Mouse (Mus musculus) kidney, postnatal 0 days (tissue): ENCODE measurements around the gene Gdpd5. TPM values are rescaled to one million over a fixed set of nuclear protein-coding genes. Genes with fewer than 3 reads are reported as not detected.

Experiments used
- ATAC-seq: fragments of 200-750 bp; cut with Nextera tagmentation; replicated peaks from 2 replicates; pipeline ENCODE4 v1.8.0; 2017; ENCODE audit warnings: low read depth, moderate number of reproducible peaks, moderate TSS enrichment, moderate library complexity; ENCODE audit not compliant: low FRiP score
- DNase-seq: peaks from one replicate; pipeline ENCODE4 v3.0.0-alpha.2; 2016; ENCODE audit warnings: low spot score
- H3K27ac ChIP-seq: fragments of 300-500 bp; sonication (generic); 2 replicates; pipeline ENCODE4 v1.5.1; 2014; ENCODE audit warnings: mild to moderate bottlenecking
- H3K27me3 ChIP-seq: fragments of 300-500 bp; sonication (generic); 2 replicates; pipeline ENCODE4 v1.6.1; 2014; ENCODE audit warnings: low read length, mixed read lengths; ENCODE audit not compliant: insufficient read depth
- H3K36me3 ChIP-seq: fragments of 300-500 bp; sonication (generic); 2 replicates; pipeline ENCODE4 v1.6.1; 2014; ENCODE audit warnings: low read length, mixed read lengths; ENCODE audit not compliant: insufficient read depth
- H3K4me1 ChIP-seq: fragments of 300-500 bp; sonication (generic); replicated peaks from 2 replicates; pipeline ENCODE4 v1.6.1; 2014; ENCODE audit warnings: antibody characterized with exemption, low read length, mixed read lengths; ENCODE audit not compliant: insufficient read depth
- H3K4me2 ChIP-seq: fragments of 300-500 bp; sonication (generic); 2 replicates; pipeline ENCODE4 v1.6.1; 2014; ENCODE audit warnings: mild to moderate bottlenecking, low read length, moderate library complexity, mixed read lengths
- H3K4me3 ChIP-seq: fragments of 300-500 bp; sonication (generic); replicated peaks from 2 replicates; pipeline ENCODE4 v1.5.1; 2014; ENCODE audit warnings: low read depth, low read length
- H3K9ac ChIP-seq: fragments of 300-500 bp; sonication (generic); 2 replicates; pipeline ENCODE4 v1.6.1; 2014; ENCODE audit warnings: low read depth, low read length
- H3K9me3 ChIP-seq: fragments of 300-500 bp; sonication (generic); replicated peaks from 2 replicates; pipeline ENCODE4 v1.6.1; 2016; ENCODE audit warnings: low read length, inconsistent platforms, mixed read lengths
- CTCF ChIP-seq: IDR thresholded peaks from 2 replicates; pipeline ENCODE4 v1.5.1; 2016; ENCODE audit warnings: antibody characterized with exemption, low read depth, mild to moderate bottlenecking, moderate library complexity
- WGBS: fragments of 180-500 bp; shearing (Covaris S2); extraction: QIAGEN DNeasy Blood & Tissue Kit; methylation state at CpG from one replicate; pipeline ENCODE4 v1.1.7; 2014; 5-methylcytosine and 5-hydroxymethylcytosine counted together
- polyA plus RNA-seq: library from polyadenylated mRNA; unstranded; fragments of >200 nt; fragmentation: Nextera tagmentation; extraction: Ambion mirVana; gene quantifications from 2 replicates; pipeline ENCODE4 v1.2.1, GENCODE M21; 2015

Gdpd5 gene
- polyA plus RNA-seq, 1 experiment from 2014 or later: 11.8 TPM

GRCm38 (mm10) chr7:99424538-99425155, 43.4 kb downstream of the Gdpd5 start:
- no peak for TF ChIP-seq CTCF
- Histone ChIP-seq H3K4me3 (no peak overlapping the region), H3K36me3 (no peaks in the 10 kb centered on the region), H3K27me3 (no peaks in the 10 kb centered on the region), H3K4me2 (no peak overlapping the region), H3K9ac (no peak overlapping the region), H3K9me3 (no peaks in the 10 kb centered on the region), H3K27ac (peak overlapping the region; percentile 40), H3K4me1 (0 out of 2 replicates have a peak, but pooled peaks cover 11% of the 10 kb centered on the region)
- DNase-seq (peak; percentile 79), ATAC-seq (peak; percentile 73)
- WGBS: 39% methylated on average over 8 of the region's 8 CpGs

DNA sequence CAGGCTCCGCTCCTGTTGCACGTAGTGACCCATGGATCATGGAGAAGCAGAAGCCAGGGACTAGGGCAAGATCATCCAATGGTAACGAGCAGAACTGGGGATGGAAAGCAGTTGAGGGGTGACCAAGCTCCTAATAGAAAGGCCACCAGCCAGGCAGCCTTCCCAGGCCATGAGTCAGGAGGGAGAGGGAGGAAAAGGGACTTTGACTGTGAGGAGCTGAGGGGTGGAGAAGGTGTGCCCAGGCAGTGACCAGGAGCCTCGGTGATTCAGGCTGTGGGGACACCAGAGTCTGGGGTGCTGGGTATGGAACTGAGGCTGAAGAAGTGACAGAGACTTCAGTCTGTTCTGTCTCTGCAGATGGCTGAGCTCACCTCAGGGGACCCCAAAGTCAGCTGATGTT, 44.5 kb downstream of the Gdpd5 start:
- Histone ChIP-seq H3K9ac (no peak overlapping the region), H3K36me3 (no peaks in the 10 kb centered on the region), H3K4me1 (0 out of 2 replicates have a peak, but pooled peaks cover 5% of the 10 kb centered on the region), H3K4me3 (no peak overlapping the region), H3K9me3 (no peaks in the 10 kb centered on the region), H3K4me2 (no peak overlapping the region), H3K27ac (no peak overlapping the region), H3K27me3 (no peaks in the 10 kb centered on the region)
- ATAC-seq: no peak
- TF ChIP-seq CTCF: no peak
- 79% methylated on average over 4 of the region's 4 CpGs for WGBS
- DNase-seq: no peak

- H3K4me2 ChIP-seq: no peak overlapping the region
- no peaks in the 10 kb centered on the region for H3K27me3 ChIP-seq
- no peaks in the 10 kb centered on the region for H3K9me3 ChIP-seq
- no peak overlapping the region for H3K4me3 ChIP-seq
- no peaks in the 10 kb centered on the region for H3K4me1 ChIP-seq
- WGBS: 72% methylated on average over 10 of the region's 10 CpGs
- no peaks in the 10 kb centered on the region for H3K36me3 ChIP-seq
- H3K9ac ChIP-seq: no peak overlapping the region
- no peak overlapping the region for H3K27ac ChIP-seq
- ATAC-seq (no peak), DNase-seq (no peak)
- TF ChIP-seq CTCF: no peak
Observed at GRCm38 (mm10) chr7:99427031-99427430, 45.8 kb downstream of the Gdpd5 start.

GRCm38 (mm10) chr7:99427987-99428386, 46.8 kb downstream of the Gdpd5 start:
- ATAC-seq: no peak
- H3K4me3 ChIP-seq: no peak overlapping the region
- WGBS: 89% methylated on average over 3 of the region's 3 CpGs
- DNase-seq: no peak
- no peak overlapping the region for H3K27ac ChIP-seq
- H3K9ac ChIP-seq: no peak overlapping the region
- no peaks in the 10 kb centered on the region for H3K4me1 ChIP-seq
- H3K36me3 ChIP-seq: no peaks in the 10 kb centered on the region
- no peaks in the 10 kb centered on the region for H3K27me3 ChIP-seq
- TF ChIP-seq CTCF: no peak
- H3K4me2 ChIP-seq: no peak overlapping the region
- no peaks in the 10 kb centered on the region for H3K9me3 ChIP-seq

GRCm38 (mm10) chr7:99428836-99429235, 47.6 kb downstream of the Gdpd5 start:
- H3K27me3 ChIP-seq: no peaks in the 10 kb centered on the region
- no peaks in the 10 kb centered on the region for H3K36me3 ChIP-seq
- no peak overlapping the region for H3K27ac ChIP-seq
- DNase-seq: no peak
- WGBS: 81% methylated on average over 5 of the region's 5 CpGs
- ATAC-seq: no peak
- no peak overlapping the region for H3K4me2 ChIP-seq
- H3K4me1 ChIP-seq: no peaks in the 10 kb centered on the region
- H3K9me3 ChIP-seq: no peaks in the 10 kb centered on the region
- H3K9ac ChIP-seq: no peak overlapping the region
- TF ChIP-seq CTCF: no peak
- H3K4me3 ChIP-seq: no peak overlapping the region

DNA sequence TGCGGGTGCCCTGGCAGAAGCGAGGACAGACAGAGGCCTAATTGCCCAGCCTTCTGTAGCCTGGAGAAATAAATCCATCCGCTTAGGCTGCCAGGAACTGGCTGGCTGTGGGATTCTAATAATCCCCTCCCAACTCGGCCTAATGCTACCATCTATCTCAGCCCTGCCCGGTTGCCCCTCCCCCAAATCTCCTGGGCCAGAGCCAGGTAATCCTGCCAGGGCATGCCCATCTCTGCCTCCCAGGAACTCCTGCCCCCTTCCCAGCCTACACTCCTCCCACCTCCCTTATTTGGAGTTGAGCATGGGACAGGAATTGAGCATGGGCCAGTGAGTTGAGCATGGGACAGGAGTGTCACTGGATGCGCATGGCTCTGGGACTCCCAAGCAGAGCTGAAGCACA, 48.6 kb downstream of the Gdpd5 start:
- ATAC-seq (no peak), DNase-seq (no peak)
- H3K27me3 ChIP-seq: no peaks in the 10 kb centered on the region
- no peak for TF ChIP-seq CTCF
- H3K4me2 ChIP-seq: no peak overlapping the region
- no peaks in the 10 kb centered on the region for H3K9me3 ChIP-seq
- no peaks in the 10 kb centered on the region for H3K36me3 ChIP-seq
- 35% methylated on average over 6 of the region's 6 CpGs for WGBS
- no peak overlapping the region for H3K27ac ChIP-seq
- H3K4me1 ChIP-seq: no peaks in the 10 kb centered on the region
- H3K4me3 ChIP-seq: no peak overlapping the region
- no peak overlapping the region for H3K9ac ChIP-seq

DNA sequence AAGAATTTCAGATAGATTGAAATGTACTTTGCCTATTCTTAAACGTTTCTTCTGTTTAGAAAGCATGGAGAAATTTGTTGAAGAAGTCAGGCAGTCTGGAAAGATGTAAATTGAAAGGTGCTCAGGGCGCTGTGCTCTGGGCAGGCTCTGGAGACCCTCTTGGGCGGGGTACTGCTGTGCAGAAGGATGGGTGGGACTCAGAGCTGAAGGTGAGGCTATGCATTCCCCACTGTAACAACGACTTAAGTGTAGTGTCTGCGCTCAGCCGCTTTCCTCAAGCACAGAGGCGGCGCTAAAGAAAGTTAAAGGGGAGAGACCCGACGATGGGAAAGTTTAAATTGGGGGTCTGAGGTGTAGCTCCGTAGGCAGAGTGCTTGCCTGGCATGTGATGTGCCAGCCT, 49.0 kb downstream of the Gdpd5 start:
- 72% methylated on average over 11 of the region's 11 CpGs for WGBS
- no peak for ATAC-seq
- Histone ChIP-seq H3K27ac (no peak overlapping the region), H3K9me3 (no peaks in the 10 kb centered on the region), H3K4me2 (no peak overlapping the region), H3K36me3 (no peaks in the 10 kb centered on the region), H3K4me1 (no peaks in the 10 kb centered on the region), H3K27me3 (no peaks in the 10 kb centered on the region), H3K9ac (no peak overlapping the region), H3K4me3 (no peak overlapping the region)
- TF ChIP-seq CTCF: no peak
- no peak for DNase-seq
